Mouse (Mus musculus) hindbrain, embryonic 13.5 days (tissue): ENCODE data around the gene Eif4e. TPM values are rescaled to one million over a fixed set of nuclear protein-coding genes. Genes with fewer than 3 reads are reported as not detected.

ENCODE experiments used
- ATAC-seq: fragments of 200-750 bp; cut with Nextera tagmentation; 2 replicates; pipeline ENCODE4 v1.8.0; 2017; ENCODE audit warnings: moderate TSS enrichment; ENCODE audit not compliant: low FRiP score
- H3K27ac ChIP-seq: fragments of 300-500 bp; sonication (generic); 2 replicates; pipeline ENCODE4 v1.5.1; 2015; ENCODE audit warnings: inconsistent platforms, mild to moderate bottlenecking, moderate library complexity
- H3K27me3 ChIP-seq: fragments of 300-500 bp; sonication (generic); 2 replicates; pipeline ENCODE4 v1.6.1; 2015; ENCODE audit warnings: mild to moderate bottlenecking, inconsistent platforms
- H3K36me3 ChIP-seq: fragments of 300-500 bp; sonication (generic); 2 replicates; pipeline ENCODE4 v1.6.1; 2015; ENCODE audit warnings: mild to moderate bottlenecking, inconsistent platforms
- H3K4me1 ChIP-seq: fragments of 300-500 bp; sonication (generic); replicated peaks from 2 replicates; pipeline ENCODE4 v1.6.1; 2015; ENCODE audit warnings: inconsistent platforms
- H3K4me2 ChIP-seq: fragments of 300-500 bp; sonication (generic); 2 replicates; pipeline ENCODE4 v1.6.1; 2015; ENCODE audit warnings: inconsistent platforms, mild to moderate bottlenecking, moderate library complexity
- H3K4me3 ChIP-seq: fragments of 300-500 bp; sonication (generic); 2 replicates; pipeline ENCODE4 v1.5.1; 2015; ENCODE audit warnings: mild to moderate bottlenecking, inconsistent platforms
- H3K9ac ChIP-seq: fragments of 300-500 bp; sonication (generic); 2 replicates; pipeline ENCODE4 v1.6.1; 2015; ENCODE audit warnings: mild to moderate bottlenecking, inconsistent platforms
- H3K9me3 ChIP-seq: fragments of 300-500 bp; sonication (generic); 2 replicates; pipeline ENCODE4 v1.6.1; 2016; ENCODE audit warnings: inconsistent platforms
- WGBS: fragments of 180-500 bp; shearing (Covaris S2); methylation state at CpG from one replicate; pipeline ENCODE4 v1.1.7; 2015; 5-methylcytosine and 5-hydroxymethylcytosine counted together
- polyA plus RNA-seq: library from polyadenylated mRNA; unstranded; fragments of >200 nt; fragmentation: Nextera tagmentation; extraction: Ambion mirVana; gene quantifications from 2 replicates; pipeline ENCODE4 v1.2.1, GENCODE M21; 2015

Eif4e gene
- polyA plus RNA-seq, 1 experiment from 2014 or later = 317 TPM

GRCm38 (mm10) chr3:138499854-138500740 lies 25.9 kb upstream of the Eif4e start:
- Histone ChIP-seq H3K27ac (no peak overlapping the region), H3K4me3 (no peak overlapping the region), H3K4me2 (peak overlapping the region; percentile 15), H3K9me3 (no peaks in the 10 kb centered on the region), H3K36me3 (no peaks in the 10 kb centered on the region), H3K4me1 (peaks cover 9% of the 10 kb centered on the region), H3K9ac (no peak overlapping the region), H3K27me3 (no peaks in the 10 kb centered on the region)
- peak; percentile 55 for ATAC-seq
- WGBS = 10% methylated on average over 15 of the region's 15 CpGs

DNA sequence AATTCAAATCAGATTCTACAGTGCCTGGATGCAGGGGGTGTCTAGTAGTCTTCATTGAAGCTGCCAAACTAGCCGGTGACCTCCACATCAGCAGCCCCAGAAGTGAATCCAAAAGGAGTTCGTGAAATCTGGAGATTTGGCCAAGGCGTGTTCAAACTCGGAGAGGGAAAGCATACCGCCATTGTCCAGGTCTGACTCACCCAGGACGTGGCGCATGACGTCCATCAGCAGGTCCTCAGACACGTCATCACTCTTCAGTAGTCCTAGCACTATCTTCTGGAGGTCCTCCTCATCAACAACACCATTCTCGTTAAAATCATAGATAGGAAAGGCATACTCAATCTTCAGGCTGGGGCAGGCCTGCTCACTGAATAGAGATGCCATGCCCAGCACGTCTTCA lies 22.2 kb upstream of the Eif4e start:
- 90% methylated on average over 11 of the region's 11 CpGs for WGBS
- ATAC-seq = no peak
- Histone ChIP-seq H3K4me2 (no peak overlapping the region), H3K4me1 (peaks cover 9% of the 10 kb centered on the region), H3K9ac (no peak overlapping the region), H3K4me3 (no peak overlapping the region), H3K27me3 (no peaks in the 10 kb centered on the region), H3K27ac (no peak overlapping the region), H3K9me3 (no peaks in the 10 kb centered on the region), H3K36me3 (no peaks in the 10 kb centered on the region)

DNA sequence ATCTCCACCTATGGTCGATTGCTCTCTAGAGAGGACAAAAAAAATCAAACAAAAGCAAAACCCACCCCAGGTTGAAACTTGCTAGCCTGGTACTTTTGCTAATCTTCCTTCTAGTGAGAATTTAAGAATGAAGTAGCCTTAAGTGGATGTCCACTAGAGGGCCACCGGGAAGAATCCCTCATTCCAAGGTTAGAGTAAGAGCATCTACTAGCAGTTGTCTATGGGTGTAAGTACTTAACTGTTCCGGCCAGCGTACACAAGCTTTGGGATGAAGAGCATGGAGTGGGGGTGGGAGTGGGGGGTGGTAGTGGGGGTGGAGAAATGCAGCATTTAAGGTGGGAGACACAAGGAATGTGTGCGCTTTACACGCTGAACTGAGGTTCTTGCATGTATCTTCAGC lies 19.2 kb upstream of the Eif4e start:
- H3K4me3 ChIP-seq = no peak overlapping the region
- ATAC-seq = peak; percentile 44; the same call in 1 of the 2 replicates
- WGBS = 61% methylated on average over 6 of the region's 6 CpGs
- H3K9me3 ChIP-seq = no peaks in the 10 kb centered on the region
- no peaks in the 10 kb centered on the region for H3K36me3 ChIP-seq
- H3K27me3 ChIP-seq = no peaks in the 10 kb centered on the region
- H3K4me2 ChIP-seq = no peak overlapping the region
- H3K27ac ChIP-seq = no peak overlapping the region
- no peaks in the 10 kb centered on the region for H3K4me1 ChIP-seq
- H3K9ac ChIP-seq = no peak overlapping the region

- no peak for ATAC-seq
- WGBS = 87% methylated on average over 2 of the region's 2 CpGs
- Histone ChIP-seq H3K4me1 (peaks cover 7% of the 10 kb centered on the region), H3K4me3 (no peak overlapping the region), H3K27ac (no peak overlapping the region), H3K36me3 (no peaks in the 10 kb centered on the region), H3K9ac (no peak overlapping the region), H3K4me2 (no peak overlapping the region), H3K9me3 (no peaks in the 10 kb centered on the region), H3K27me3 (no peaks in the 10 kb centered on the region)
These were observed 16.4 kb upstream of the Eif4e start for GRCm38 (mm10) chr3:138509581-138509980.

GRCm38 (mm10) chr3:138510471-138510870 lies 15.5 kb upstream of the Eif4e start:
- Histone ChIP-seq H3K4me3 (no peak overlapping the region), H3K9me3 (no peaks in the 10 kb centered on the region), H3K27ac (no peak overlapping the region), H3K4me1 (peaks cover 7% of the 10 kb centered on the region), H3K27me3 (no peaks in the 10 kb centered on the region), H3K36me3 (no peaks in the 10 kb centered on the region), H3K9ac (no peak overlapping the region), H3K4me2 (no peak overlapping the region)
- peak; percentile 55; the same call in 1 of the 2 replicates for ATAC-seq
- WGBS = 69% methylated on average over 5 of the region's 5 CpGs

DNA sequence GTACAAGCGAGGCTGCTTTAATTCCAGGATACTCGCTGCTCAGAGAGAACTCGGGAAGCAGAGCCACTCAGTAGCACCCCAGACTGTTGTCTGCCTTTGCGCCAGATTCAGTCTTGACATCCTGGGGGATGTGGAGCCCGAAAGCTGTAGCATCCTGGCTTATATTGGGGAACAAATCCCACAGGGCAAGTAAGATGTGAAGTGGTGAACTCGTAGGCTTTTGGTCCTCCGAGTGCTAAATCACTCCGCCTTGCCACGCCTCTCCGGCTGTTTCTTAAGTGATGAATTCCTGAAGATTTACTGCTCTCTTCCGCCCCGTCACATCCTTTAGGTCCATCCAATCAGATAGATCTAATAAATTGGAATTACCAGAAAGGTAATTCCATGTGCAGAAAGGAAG lies 12.7 kb upstream of the Eif4e start:
- Histone ChIP-seq H3K4me3 (peak overlapping the region; percentile 30), H3K27me3 (no peaks in the 10 kb centered on the region), H3K4me2 (peak overlapping the region; percentile 48), H3K36me3 (no peaks in the 10 kb centered on the region), H3K9ac (peak overlapping the region; percentile 62), H3K27ac (no peak overlapping the region), H3K4me1 (peaks cover 7% of the 10 kb centered on the region), H3K9me3 (no peaks in the 10 kb centered on the region)
- 39% methylated on average over 12 of the region's 12 CpGs for WGBS
- no peak for ATAC-seq

- no peaks in the 10 kb centered on the region for H3K36me3 ChIP-seq
- WGBS = 38% methylated on average over 3 of the region's 3 CpGs
- no peak for ATAC-seq
These were observed 11.2 kb upstream of the Eif4e start for GRCm38 (mm10) chr3:138514749-138515148.

GRCm38 (mm10) chr3:138515656-138516370 lies 10.2 kb upstream of the Eif4e start:
- H3K27ac ChIP-seq = no peak overlapping the region
- H3K9ac ChIP-seq = no peak overlapping the region
- no peak overlapping the region for H3K4me2 ChIP-seq
- WGBS = 25% methylated on average over 10 of the region's 10 CpGs
- H3K27me3 ChIP-seq = no peaks in the 10 kb centered on the region
- no peak overlapping the region for H3K4me3 ChIP-seq
- ATAC-seq = peak; percentile 65
- peaks cover 7% of the 10 kb centered on the region for H3K4me1 ChIP-seq
- H3K36me3 ChIP-seq = no peaks in the 10 kb centered on the region
- H3K9me3 ChIP-seq = no peaks in the 10 kb centered on the region

More at GRCm38 (mm10) chr3:138514749-138515148, 11.2 kb upstream of the Eif4e start:
- H3K4me2 ChIP-seq = no peak overlapping the region
- no peaks in the 10 kb centered on the region for H3K9me3 ChIP-seq
- no peak overlapping the region for H3K27ac ChIP-seq
- no peaks in the 10 kb centered on the region for H3K27me3 ChIP-seq
- H3K4me3 ChIP-seq = no peak overlapping the region
- peaks cover 7% of the 10 kb centered on the region for H3K4me1 ChIP-seq
- no peak overlapping the region for H3K9ac ChIP-seq

DNA sequence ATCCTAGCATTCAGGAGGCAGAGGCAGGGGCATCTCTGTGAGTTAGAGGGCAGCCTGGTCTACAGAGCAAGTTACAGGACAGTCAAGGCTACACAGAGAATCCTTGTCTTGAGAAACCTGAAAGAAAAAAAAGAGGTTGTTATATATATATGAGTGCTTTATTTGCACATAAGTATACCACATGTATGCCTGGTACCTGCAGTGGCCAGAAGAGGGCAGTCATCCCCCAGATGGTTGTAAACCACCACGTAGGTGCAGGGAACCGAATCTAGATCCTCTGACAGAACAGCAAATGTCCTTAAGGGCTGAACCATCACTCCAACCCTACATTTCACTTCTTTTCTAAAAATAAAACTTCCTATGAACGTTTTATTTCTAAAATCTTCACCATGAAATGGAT lies 8.1 kb upstream of the Eif4e start:
- no peak for ATAC-seq
- H3K27me3 ChIP-seq = no peaks in the 10 kb centered on the region
- no peak overlapping the region for H3K9ac ChIP-seq
- no peak overlapping the region for H3K27ac ChIP-seq
- peaks cover 7% of the 10 kb centered on the region for H3K4me1 ChIP-seq
- no peak overlapping the region for H3K4me3 ChIP-seq
- 62% methylated on average over 3 of the region's 3 CpGs for WGBS
- no peak overlapping the region for H3K4me2 ChIP-seq
- H3K36me3 ChIP-seq = no peaks in the 10 kb centered on the region
- no peaks in the 10 kb centered on the region for H3K9me3 ChIP-seq

- no peak for ATAC-seq
- WGBS = 86% methylated on average over 6 of the region's 6 CpGs
- H3K27me3 ChIP-seq = no peaks in the 10 kb centered on the region
These were observed 6.8 kb upstream of the Eif4e start for GRCm38 (mm10) chr3:138519218-138519617.

GRCm38 (mm10) chr3:138523956-138524355 lies 2.0 kb upstream of the Eif4e start:
- 97% methylated on average over 4 of the region's 4 CpGs for WGBS
- Histone ChIP-seq H3K4me1 (peaks cover 16% of the 10 kb centered on the region), H3K4me2 (no peak overlapping the region), H3K27me3 (no peaks in the 10 kb centered on the region), H3K9ac (no peak overlapping the region), H3K4me3 (no peak overlapping the region), H3K27ac (no peak overlapping the region), H3K9me3 (no peaks in the 10 kb centered on the region), H3K36me3 (no peaks in the 10 kb centered on the region)
- no peak for ATAC-seq

More at GRCm38 (mm10) chr3:138519218-138519617, 6.8 kb upstream of the Eif4e start:
- Histone ChIP-seq H3K36me3 (no peaks in the 10 kb centered on the region), H3K9me3 (no peaks in the 10 kb centered on the region), H3K4me1 (no peaks in the 10 kb centered on the region), H3K27ac (no peak overlapping the region), H3K4me2 (no peak overlapping the region), H3K4me3 (no peak overlapping the region), H3K9ac (no peak overlapping the region)

DNA sequence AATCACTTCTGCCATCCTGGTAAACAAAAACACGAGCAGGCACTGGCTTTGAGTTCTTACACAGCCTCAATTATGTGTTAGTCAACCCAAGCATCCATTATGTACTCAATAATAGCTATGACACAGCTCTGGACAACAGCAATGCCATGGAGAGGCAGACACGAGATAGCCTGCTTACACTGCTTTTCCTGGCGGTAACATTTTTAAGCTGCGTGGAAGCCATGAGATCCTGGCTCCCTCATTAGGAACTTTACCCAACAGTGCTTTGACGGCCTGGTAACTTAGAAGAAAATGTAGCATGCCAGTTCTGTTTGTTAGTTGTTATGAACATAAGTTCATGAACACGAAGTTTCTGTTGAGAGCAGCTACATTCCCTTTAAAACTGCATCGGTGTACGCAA lies 485 bp upstream of the Eif4e start:
- ATAC-seq = no peak
- no peaks in the 10 kb centered on the region for H3K27me3 ChIP-seq
- 54% methylated on average over 8 of the region's 8 CpGs for WGBS
- H3K4me3 ChIP-seq = no peak overlapping the region
- H3K9me3 ChIP-seq = no peaks in the 10 kb centered on the region
- peak overlapping the region; percentile 78; the same call in 1 of the 2 replicates for H3K4me2 ChIP-seq
- H3K27ac ChIP-seq = no peak overlapping the region
- H3K36me3 ChIP-seq = no peaks in the 10 kb centered on the region
- H3K4me1 ChIP-seq = peaks cover 22% of the 10 kb centered on the region
- H3K9ac ChIP-seq = no peak overlapping the region
